Mouse (Mus musculus) CD4-positive, CD25-positive, alpha-beta regulatory T cell (primary cell): ENCODE measurements around the gene Gm4907. TPM values are rescaled to one million over a fixed set of nuclear protein-coding genes. Genes with fewer than 3 reads are reported as not detected.

ENCODE experiments used
- polyA plus RNA-seq: library from polyadenylated mRNA; unstranded; fragments of 100-300 nt; shearing (Covaris generic); gene quantifications from one replicate; pipeline ENCODE4 v1.2.1, GENCODE M21; 2017

Gene Gm4907
- polyA plus RNA-seq = not detected

DNA sequence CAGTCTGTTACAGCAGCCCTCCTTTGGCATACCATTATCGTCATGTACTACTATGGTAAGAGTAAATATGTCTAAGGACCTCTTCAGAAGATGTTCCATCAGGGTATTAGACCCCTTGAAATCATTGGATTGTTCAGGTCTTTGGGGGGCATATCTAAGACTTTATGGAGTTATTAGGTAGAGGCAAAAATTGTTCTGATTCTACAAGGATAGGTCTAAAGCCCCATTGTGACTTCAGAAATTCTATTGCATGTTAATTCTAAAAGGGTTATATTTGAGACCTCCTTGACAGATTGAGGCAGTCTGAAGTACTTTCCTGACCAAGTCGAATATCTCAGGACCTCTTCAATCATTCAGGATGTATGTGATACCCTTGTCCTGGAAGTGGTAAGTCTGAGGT is at the start of gene Gm4907:
TSS of gene Gm4907 (plus strand) at position 301 of the 400 bp plus-strand sequence.

Other genes with a start within 250 kb of the Gm4907 start
- gene Wdr44, start 189.5 kb upstream of the Gm4907 start, polyA plus RNA-seq = 32.9 TPM
- not detected for gene Gm4985, start 76.4 kb downstream of the Gm4907 start, polyA plus RNA-seq